Mouse (Mus musculus) kidney, adult 2 months (tissue): ENCODE results near the gene Clpb. TPM values are rescaled to one million over a fixed set of nuclear protein-coding genes. Genes with fewer than 3 reads are reported as not detected.

Source experiments
- DNase-seq: peaks from one replicate; pipeline ENCODE4 v3.0.0; 2021
- H3K27ac ChIP-seq: fragments of 200-500 bp; 2 replicates; pipeline ENCODE4 v1.5.1; 2012; ENCODE audit warnings: low read depth, low read length, control low read depth, inconsistent platforms; ENCODE audit not compliant: insufficient read depth
- H3K27me3 ChIP-seq: fragments of 200-500 bp; replicated peaks from 2 replicates; pipeline ENCODE4 v1.6.1; 2012; ENCODE audit warnings: mild to moderate bottlenecking, moderate library complexity, low read length, inconsistent platforms; ENCODE audit not compliant: control insufficient read depth, insufficient read depth
- H3K36me3 ChIP-seq: fragments of 200-500 bp; 2 replicates; pipeline ENCODE4 v1.6.1; 2012; ENCODE audit warnings: mild to moderate bottlenecking, moderate library complexity, low read length, inconsistent platforms; ENCODE audit not compliant: control insufficient read depth, insufficient read depth
- H3K4me1 ChIP-seq: fragments of 200-500 bp; 2 replicates; pipeline ENCODE4 v1.6.1; 2011; ENCODE audit warnings: low read length; ENCODE audit not compliant: control insufficient read depth, insufficient read depth
- H3K4me3 ChIP-seq: fragments of 200-500 bp; 2 replicates; pipeline ENCODE4 v1.5.1; 2011; ENCODE audit warnings: mild to moderate bottlenecking, low read depth, low read length, control low read depth; ENCODE audit not compliant: insufficient read depth
- CTCF ChIP-seq: fragments of 200-500 bp; conservative IDR thresholded peaks from 2 replicates; pipeline ENCODE4 v1.5.1; 2011; ENCODE audit warnings: low read depth, mild to moderate bottlenecking, control low read depth, low read length, moderate library complexity, mixed read lengths; ENCODE audit not compliant: insufficient read depth, insufficient read length
- POLR2A ChIP-seq: fragments of 200-500 bp; IDR thresholded peaks from one replicate; pipeline ENCODE4 v1.6.1; 2011; ENCODE audit warnings: low read depth, low read length, control low read depth
- WGBS: fragments of 180-500 bp; shearing (Covaris S2); methylation state at CpG from one replicate; pipeline ENCODE4 v1.1.7; 2018; 5-methylcytosine and 5-hydroxymethylcytosine counted together
- polyA plus RNA-seq: library from polyadenylated mRNA; depleted of rRNA; stranded (reverse); fragments of >200 nt; gene quantifications from 2 replicates; pipeline ENCODE4 v1.2.3, GENCODE M21; 2012

The Clpb gene
- polyA plus RNA-seq, 1 experiment: 84.9 TPM

DNA sequence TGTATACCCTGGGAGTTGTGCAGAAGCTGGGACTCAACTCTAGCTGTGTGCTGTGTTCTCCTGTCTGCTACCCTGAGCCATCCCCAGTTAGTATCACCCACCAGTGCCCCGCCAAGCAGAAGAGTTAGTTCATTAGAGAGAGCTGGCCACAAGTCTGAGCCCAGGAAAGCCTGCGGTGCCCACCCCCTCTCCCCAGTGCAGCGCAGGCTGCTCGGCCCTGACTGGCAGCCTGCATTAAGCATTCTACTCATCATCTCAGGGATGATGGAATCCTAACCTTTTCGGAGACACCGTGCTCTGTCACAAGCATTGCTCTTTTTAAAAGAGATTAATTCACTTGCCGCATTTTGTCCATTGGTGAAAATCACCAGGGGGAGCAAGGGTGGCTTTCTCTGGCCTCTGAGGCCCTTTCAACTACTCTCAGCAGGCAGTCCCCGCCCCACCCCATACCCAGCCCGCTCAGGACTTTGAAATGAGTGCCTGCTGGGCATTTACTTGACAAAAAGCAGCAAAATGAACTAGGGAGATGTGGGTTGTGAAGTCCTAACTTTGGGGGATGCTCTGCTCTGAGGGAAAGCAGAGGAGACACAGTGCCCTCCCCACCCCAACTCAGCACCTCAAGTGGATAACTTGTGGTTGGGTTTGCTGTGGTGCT lies 20.7 kb downstream of the Clpb start:
- Histone ChIP-seq H3K27ac (no peak overlapping the region), H3K4me3 (no peak overlapping the region), H3K4me1 (no peaks in the 10 kb centered on the region; the same call in 1 of the 2 replicates), H3K36me3 (no peaks in the 10 kb centered on the region; the same call in 1 of the 2 replicates), H3K27me3 (no peaks in the 10 kb centered on the region)
- TF ChIP-seq POLR2A (no peak), CTCF (no peak)
- WGBS: 82% methylated on average over 9 of the region's 9 CpGs
- no peak for DNase-seq

DNA sequence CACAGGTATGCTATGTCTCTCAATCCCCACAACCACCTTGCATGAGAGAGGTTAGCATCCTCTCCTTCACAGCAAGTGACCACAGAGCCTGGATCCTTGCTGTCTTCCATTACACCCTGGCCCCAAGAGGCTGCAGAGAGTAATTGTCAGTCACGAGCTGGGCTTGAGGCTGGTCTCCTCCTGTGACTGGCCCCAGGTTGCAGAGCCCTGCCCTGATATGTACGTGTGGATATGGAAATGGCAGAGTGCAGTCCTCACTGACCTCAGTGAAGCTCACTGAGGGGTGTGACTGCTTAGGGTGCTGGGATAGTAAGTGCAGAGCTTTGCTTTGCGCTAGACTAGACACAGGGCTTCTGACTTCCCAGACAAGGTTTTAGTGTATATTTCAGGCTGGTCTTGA lies 21.2 kb downstream of the Clpb start:
- TF ChIP-seq POLR2A: no peak
- TF ChIP-seq CTCF: no peak
- 77% methylated on average over 3 of the region's 3 CpGs for WGBS
- Histone ChIP-seq H3K36me3 (no peaks in the 10 kb centered on the region; the same call in 1 of the 2 replicates), H3K4me1 (no peaks in the 10 kb centered on the region; the same call in 1 of the 2 replicates), H3K27ac (no peak overlapping the region), H3K27me3 (no peaks in the 10 kb centered on the region), H3K4me3 (no peak overlapping the region)
- no peak for DNase-seq

DNA sequence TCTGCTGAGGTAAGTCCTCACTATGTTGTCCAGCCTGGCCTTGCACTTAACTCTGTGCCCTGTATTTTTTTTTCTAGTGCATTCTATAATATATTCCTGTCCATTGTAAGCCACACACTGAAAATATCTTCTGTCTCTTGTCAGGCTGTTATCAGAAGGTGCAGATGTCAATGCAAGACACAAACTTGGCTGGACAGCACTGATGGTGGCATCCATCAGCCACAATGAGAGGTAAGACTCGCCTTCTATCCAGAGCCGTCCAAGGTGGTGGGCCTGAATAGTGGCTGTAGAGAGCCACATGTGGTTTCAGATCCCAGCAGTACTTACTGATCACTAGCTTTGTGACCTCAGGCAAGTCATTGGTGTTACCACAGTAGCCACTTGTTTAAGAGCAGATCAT lies 23.7 kb downstream of the Clpb start:
- H3K27me3 ChIP-seq: no peaks in the 10 kb centered on the region
- 93% methylated on average over 2 of the region's 2 CpGs for WGBS

DNA sequence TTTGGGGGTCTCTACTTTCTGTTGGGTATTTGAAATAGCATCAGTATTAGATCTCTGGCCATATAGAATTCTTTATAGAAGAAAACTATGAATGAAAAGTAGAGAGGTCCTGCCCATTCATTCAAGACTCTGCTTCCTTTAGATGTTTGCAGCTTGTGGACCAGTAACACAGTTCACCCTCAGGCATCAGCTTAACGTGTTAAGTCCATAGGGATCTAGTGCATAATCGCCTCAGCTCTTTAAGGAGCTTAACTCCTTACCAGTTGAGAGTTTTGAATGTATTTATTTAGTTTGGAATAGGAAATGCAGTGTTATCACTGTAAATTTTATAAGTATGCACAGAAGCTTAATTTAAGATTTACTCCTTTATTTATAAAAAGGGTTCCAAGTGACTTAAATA lies 27.0 kb downstream of the Clpb start:
- H3K4me1 ChIP-seq: no peaks in the 10 kb centered on the region
- H3K27ac ChIP-seq: no peak overlapping the region
- DNase-seq: no peak
- TF ChIP-seq CTCF: no peak
- H3K36me3 ChIP-seq: no peaks in the 10 kb centered on the region; the same call in 1 of the 2 replicates
- no peak overlapping the region for H3K4me3 ChIP-seq
- H3K27me3 ChIP-seq: no peaks in the 10 kb centered on the region
- WGBS: 84% methylated on average over 2 of the region's 2 CpGs

More for the DNA sequence above, 23.7 kb downstream of the Clpb start:
- no peak overlapping the region for H3K4me3 ChIP-seq
- no peaks in the 10 kb centered on the region; the same call in 1 of the 2 replicates for H3K4me1 ChIP-seq
- DNase-seq: no peak
- TF ChIP-seq POLR2A (no peak), CTCF (no peak)
- no peak overlapping the region for H3K27ac ChIP-seq
- no peaks in the 10 kb centered on the region; the same call in 1 of the 2 replicates for H3K36me3 ChIP-seq

DNA sequence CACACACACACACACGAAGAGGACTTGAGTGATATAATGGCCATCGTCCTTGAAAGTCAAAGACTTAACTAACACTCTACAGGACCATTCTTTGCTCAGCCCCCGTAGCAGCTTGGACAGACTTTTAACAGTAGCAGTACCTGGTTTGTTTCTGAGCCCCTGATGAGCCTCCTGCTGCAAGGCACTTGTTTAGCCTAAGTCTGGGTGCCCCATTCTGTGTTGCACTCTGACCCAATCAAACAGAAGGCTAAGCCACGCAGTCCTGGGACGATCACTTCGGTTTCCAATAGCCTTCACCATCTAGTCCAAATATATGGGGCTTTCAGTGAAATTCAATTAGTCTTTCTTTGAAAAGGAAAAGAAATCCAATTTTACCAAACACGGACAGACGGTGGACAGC lies 28.4 kb downstream of the Clpb start:
- Histone ChIP-seq H3K27ac (no peak overlapping the region), H3K4me1 (no peaks in the 10 kb centered on the region), H3K27me3 (no peaks in the 10 kb centered on the region), H3K36me3 (no peaks in the 10 kb centered on the region; the same call in 1 of the 2 replicates), H3K4me3 (no peak overlapping the region)
- DNase-seq: no peak
- TF ChIP-seq POLR2A (no peak), CTCF (no peak)
- 82% methylated on average over 8 of the region's 8 CpGs for WGBS

DNA sequence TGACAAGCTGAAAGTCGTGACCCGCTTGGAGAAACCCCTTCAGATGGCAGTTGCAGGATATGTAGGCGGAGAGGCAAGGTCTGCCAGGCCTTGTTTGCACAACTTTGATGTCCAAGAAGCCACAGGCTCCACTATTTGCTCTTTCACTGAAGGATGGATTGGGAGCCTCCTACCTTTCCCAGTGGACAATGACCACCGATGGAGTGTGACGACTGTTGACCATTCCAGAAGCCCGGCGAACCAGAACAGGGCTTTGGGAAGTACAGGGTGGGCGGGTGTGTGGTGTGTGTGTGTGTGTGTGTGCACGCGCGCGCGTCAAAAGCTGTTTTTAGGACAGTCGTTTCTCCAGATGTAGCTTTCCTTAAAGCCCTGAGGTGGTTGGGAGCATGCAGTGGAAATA lies 29.0 kb downstream of the Clpb start:
- Histone ChIP-seq H3K27me3 (no peaks in the 10 kb centered on the region), H3K4me1 (no peaks in the 10 kb centered on the region), H3K27ac (no peak overlapping the region), H3K4me3 (no peak overlapping the region), H3K36me3 (no peaks in the 10 kb centered on the region; the same call in 1 of the 2 replicates)
- TF ChIP-seq POLR2A (no peak), CTCF (no peak)
- peak; percentile 18 for DNase-seq
- WGBS: 64% methylated on average over 14 of the region's 14 CpGs

DNA sequence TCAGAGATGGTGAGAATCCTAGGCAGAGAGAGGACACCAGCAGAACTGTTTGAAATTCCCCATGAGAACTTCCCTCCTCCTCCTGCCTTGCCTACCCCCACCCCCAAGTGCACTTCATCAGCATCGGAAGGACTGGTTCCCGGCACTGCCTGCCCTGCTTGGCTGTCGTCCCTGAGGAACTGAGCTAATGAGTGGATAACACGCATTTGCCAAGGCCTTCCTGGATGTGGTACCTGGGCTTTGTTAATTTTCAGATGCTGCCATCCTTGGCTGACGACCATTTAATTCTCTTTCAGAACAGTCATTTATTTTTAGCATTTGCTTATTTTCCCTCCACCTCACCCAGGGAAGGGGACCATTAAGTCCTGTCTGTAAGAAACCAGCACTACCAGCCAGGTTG lies 32.0 kb downstream of the Clpb start:
- Histone ChIP-seq H3K27ac (no peak overlapping the region), H3K27me3 (no peaks in the 10 kb centered on the region), H3K36me3 (no peaks in the 10 kb centered on the region), H3K4me1 (no peaks in the 10 kb centered on the region), H3K4me3 (no peak overlapping the region)
- no peak for DNase-seq
- WGBS: 71% methylated on average over 5 of the region's 5 CpGs
- no peak for TF ChIP-seq CTCF
- no peak for TF ChIP-seq POLR2A
